Mouse (Mus musculus): ENCODE data around the gene Dlg5.

Dlg5 gene

GRCm38 (mm10) chr14:24245177-24246081 lies at the start of gene Dlg5:
Gene Dlg5, minus strand, starts transcription at chr14:24245920.
- DNase-seq (ENCODE audit: low read depth), result no peak

GRCm38 (mm10) chr14:24293631-24294030 lies 47.9 kb upstream of the Dlg5 start:
- DNase-seq (ENCODE audit: low read depth), result no peak

DNA sequence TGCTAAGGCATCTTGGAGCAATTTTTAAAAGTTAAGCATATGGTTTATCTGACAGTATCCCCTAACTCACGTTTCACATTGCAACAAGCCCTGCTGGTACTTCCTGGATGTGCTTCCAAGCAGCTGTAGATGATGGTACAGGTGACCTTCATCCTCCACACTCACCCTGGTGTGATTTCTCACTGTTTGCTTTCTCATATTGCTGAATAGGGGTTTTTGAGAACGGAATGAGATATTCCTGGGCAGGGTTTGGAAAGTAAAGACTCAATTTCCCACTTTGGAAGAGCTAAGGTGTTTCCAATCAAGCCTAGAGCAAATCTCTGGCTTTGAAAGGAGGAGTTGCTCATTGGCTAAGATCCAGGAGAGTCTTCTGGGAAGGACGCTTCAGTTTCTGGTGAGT lies 47.2 kb upstream of the Dlg5 start, which contains the start of gene E330034G19Rik:
E330034G19Rik (plus strand) TSS at position 301 of the 400 bp plus-strand sequence.
- DNase-seq (ENCODE audit: low read depth), result no peak

DNA sequence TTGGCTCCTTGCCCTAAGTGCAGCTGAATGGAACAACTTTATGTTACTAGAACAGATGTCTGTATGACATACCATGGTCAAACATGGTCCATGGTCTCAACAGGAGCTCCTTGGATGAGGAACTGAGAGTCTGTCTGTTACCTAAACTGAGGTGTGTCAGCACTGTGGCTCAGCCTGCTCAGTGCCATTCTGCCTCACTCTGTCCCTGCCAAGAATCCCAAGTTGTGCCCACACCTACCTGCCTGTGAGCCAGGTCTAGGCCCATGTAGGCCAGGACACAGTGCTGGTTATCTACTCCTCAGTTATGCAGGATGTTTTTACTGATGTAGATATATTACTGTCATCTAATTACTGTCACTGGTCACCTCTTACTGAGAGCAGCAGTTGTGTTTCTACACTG lies 45.0 kb upstream of the Dlg5 start:
- no peak for DNase-seq (ENCODE audit: low read depth)

- DNase-seq (ENCODE audit: low read depth), result no peak
These were observed 40.4 kb upstream of the Dlg5 start for GRCm38 (mm10) chr14:24286136-24286535.

- no peak for DNase-seq (ENCODE audit: low read depth)
These were observed 36.6 kb upstream of the Dlg5 start for GRCm38 (mm10) chr14:24282276-24282675.

- DNase-seq (ENCODE audit: low read depth), result peak; percentile 14
These were observed 35.6 kb upstream of the Dlg5 start for GRCm38 (mm10) chr14:24281278-24281677.

DNA sequence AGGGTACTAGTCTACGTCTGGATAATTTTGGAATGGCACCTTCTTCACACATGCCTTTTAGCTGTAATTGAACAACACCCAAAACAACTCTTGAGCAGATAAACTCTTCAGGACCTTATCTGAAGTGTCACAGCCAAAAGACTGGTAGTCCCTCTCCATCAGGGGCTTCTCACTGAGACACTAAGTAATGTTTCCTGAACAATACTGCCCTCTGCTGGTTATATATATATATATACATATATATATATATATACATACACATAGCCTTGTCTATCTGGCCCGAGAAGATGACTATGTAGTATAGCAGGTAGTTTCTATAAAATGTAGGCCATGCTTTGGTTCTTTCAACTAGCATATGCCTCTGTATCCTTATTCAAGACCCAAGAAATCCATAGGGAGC lies 29.8 kb upstream of the Dlg5 start:
- DNase-seq (ENCODE audit: low read depth), result peak; percentile 25

- peak; percentile 40 for DNase-seq (ENCODE audit: low read depth)
These were observed 27.9 kb upstream of the Dlg5 start for GRCm38 (mm10) chr14:24273575-24273974.

DNA sequence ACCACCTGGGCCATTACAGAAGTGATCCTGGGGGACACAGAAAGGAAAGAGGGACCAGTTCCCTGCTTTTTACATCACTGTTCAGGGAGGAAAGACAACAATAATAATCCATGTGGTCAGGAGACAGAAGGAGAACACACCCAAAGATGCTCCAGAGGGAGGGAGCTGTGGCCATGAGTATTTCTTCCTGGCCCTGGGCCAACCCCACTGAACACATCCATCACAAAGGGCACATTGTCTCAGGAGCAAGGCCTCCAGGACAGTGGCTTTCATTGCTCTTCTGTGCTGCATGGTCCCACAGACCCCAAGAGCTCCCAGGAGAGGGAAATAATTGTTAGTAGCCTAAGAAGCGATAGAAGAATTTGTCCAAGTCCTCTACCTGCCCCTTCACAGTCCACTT lies 23.9 kb upstream of the Dlg5 start:
- no peak for DNase-seq (ENCODE audit: low read depth)

DNA sequence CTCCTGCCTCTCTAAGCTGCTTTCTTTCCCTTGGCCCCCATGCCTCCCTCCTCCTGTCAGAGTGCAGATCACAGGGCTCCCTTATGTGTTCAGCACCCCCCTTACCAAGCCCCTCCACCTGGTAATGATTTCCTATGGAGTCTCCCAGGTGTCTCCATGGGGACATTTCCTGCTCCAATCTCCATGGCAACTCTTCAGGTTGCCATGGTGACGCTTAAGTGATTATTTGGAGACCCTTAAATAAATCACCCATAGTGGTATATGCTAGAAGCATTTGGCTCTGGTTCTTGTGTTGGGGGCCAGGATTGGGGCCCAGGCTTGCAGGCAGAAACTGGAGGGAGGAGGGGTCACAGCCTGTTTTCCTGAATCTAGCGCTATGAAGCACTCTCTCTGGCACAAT lies 17.2 kb upstream of the Dlg5 start:
- no peak for DNase-seq (ENCODE audit: low read depth)

DNA sequence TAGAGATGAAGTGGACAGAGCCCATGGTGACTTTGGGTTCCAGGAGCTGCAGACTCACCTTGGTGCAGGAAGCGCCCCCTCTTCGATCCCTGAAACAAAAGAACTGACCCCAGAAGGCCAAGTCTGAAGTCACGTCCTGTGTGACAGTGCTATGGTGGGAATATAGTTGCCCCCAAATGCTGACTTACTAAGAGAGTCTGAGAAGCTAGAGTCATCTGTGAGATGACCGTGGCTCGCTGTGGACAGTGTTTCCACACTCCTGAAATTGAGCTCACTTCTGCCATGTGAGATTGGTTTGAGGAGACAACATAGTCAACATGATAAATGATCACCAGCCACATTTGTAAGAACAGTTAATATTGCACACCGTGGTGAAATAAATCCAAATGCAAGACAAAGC lies 16.7 kb upstream of the Dlg5 start:
- DNase-seq (ENCODE audit: low read depth), result no peak

DNA sequence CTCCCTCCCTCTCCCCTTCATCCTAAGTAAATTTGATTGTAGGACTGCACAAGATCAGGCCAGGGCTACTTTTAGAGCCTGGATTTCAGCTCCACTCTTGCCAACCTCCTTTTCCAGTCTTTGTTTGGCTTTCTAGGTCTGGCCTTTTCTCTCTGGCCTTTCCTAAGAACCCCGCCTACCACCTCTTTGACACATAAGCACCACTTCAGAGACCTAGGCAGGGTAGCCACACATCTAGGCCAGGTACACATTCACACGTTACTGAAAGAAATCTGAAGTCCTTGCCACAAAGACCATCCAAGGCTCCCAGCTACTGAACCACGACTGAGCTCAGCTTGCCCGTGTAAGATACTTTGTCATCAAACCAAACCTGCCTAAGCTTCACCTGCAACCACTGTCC lies 14.7 kb upstream of the Dlg5 start:
- DNase-seq (ENCODE audit: low read depth), result no peak

- DNase-seq (ENCODE audit: low read depth), result no peak
These were observed 10.2 kb upstream of the Dlg5 start for GRCm38 (mm10) chr14:24255956-24256355.

DNA sequence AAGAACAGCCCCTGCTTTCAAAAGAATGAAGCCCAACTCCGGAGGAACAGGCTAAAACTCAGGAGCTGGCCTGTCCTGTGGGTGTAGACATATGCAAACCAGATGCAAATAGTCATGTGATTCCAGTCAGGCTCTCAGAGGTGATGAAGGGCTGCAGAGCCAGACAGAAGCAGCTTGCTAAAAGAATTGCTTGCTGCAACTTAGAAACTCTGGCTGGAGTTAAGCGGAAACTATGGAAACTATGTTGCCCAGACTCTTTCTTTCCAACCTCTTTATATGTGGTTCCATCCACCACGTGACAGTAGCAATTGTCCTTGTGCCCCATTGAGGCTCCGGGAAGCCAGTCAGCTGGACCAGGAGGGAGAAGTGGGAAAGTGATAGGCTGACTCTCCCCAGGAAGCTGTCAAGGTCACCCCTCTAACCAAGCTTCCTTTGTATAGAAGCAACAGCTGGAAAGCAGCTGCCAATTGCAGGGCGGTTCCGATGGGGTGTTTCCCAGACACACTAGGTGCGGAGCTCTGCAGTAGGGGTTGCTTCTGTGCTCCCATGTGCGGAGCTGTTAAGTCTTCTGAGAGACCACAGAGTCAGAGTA lies 8.0 kb upstream of the Dlg5 start:
- no peak for DNase-seq (ENCODE audit: low read depth)

DNA sequence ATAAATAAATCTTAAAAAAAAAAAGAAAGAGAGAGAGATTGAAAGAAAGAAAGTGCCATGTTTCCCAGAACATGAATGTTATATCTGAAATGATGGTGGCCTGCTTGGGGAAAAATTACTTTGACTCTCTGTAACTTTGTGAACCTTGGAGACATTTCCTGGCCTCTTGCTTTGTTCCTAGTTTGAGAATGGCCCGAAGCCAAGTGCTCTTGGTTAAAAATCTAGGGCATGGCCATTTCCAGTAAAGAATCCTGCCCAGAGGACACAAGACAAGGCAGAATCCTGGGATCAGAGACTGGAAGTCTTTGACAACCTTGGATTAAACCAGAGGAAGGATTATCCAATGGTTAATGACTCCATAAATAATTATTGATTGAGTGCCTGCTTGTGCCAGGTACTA lies 5.6 kb upstream of the Dlg5 start:
- DNase-seq (ENCODE audit: low read depth), result no peak

GRCm38 (mm10) chr14:24249926-24250325 lies 4.2 kb upstream of the Dlg5 start:
- DNase-seq (ENCODE audit: low read depth), result no peak

DNA sequence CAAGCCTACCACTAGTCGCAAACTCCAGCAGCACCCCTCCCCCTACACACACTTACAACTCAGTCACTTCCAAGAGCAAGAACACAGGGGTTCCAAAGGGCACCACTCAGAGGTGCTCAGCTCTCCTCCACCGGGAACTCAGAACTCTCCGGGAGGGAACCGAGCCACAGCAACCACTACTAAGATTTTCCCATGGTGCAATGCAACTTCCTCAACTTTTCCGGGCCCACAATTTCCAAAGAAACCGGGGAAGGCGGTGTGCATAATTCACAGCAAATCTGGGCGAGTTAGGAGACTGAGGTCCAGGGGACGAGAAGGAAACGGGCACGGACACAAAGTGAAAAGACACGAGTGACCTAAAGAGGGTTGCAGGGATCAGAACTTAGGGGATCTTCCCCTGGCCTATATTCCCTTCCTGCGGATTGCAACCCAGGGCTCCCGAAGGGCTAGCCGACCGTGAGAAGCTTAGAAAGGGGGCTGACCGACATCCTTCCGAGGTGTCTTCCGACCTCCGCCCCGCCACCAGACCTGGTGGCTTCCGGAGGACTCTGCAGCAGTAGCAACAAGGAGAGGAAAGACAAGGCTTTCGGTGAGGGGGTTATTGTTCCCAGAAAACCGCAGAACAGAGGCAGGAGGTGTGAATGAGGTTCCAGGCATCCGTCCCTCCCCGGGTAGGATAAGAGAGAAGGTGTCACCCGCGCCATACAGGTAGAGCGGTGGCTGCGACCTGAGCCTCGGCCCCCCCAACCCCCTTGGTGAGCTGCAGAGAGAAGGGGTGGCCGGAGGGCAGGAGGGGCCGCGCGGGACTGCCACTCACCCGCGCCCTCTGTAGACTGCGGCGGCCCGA lies 1.2 kb downstream of the Dlg5 start:
- DNase-seq (ENCODE audit: low read depth), result no peak

GRCm38 (mm10) chr14:24242016-24242415 lies 3.7 kb downstream of the Dlg5 start:
- DNase-seq (ENCODE audit: low read depth), result no peak

DNA sequence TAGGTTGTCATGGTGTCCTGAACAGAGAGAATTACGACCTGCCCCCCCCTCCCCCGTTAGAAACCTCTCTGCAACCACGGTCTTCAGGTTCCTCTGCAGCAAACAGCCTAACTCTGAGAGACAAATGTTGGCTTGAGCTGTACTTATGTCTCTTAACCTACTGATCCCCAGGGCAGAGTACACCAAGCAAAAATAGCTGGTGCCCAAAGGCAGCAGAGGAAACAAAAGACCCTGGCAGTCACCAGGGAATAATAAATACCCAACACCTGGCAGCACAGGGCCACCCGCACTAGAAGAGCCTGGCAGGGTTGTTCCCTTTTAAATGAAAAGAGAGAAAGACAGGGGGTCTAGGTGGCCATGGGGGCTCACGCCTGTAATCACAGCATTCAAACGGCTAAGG lies 4.9 kb downstream of the Dlg5 start:
- DNase-seq (ENCODE audit: low read depth), result no peak

GRCm38 (mm10) chr14:24239651-24240050 lies 6.1 kb downstream of the Dlg5 start:
- no peak for DNase-seq (ENCODE audit: low read depth)

GRCm38 (mm10) chr14:24235954-24236353 lies 9.8 kb downstream of the Dlg5 start:
- DNase-seq (ENCODE audit: low read depth), result no peak

GRCm38 (mm10) chr14:24234411-24234810 lies 11.3 kb downstream of the Dlg5 start:
- no peak for DNase-seq (ENCODE audit: low read depth)

Data from 416B (cell line).